Mouse (Mus musculus): ENCODE data around the gene Agtrap.

The Agtrap gene

GRCm38 (mm10) chr4:148087907-148088527 lies at the start of gene Agtrap:
TSS of gene Agtrap (minus strand) at chr4:148088031.
- DNase-seq (ENCODE audit: low read depth, low spot score) = peak; percentile 88

DNA sequence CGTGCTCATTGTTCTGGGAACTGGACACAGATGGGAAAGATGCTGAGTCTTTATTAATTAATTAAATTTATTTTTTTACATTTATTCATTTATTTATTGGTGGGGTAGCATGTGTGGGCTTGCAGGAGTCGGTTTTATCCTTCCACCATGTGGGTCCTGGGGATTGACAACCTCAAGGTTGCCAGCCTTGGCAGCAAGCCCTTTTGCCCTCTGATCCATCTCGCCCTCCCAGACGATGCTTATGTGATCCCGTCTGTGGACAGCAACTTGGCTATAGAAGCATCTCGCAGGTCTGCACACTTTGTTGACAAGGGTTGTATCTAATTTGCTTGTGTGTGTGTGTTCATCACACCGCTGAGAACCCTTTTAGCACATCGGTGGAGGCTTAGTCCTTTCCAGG lies 49.7 kb upstream of the Agtrap start:
- no peak for DNase-seq (ENCODE audit: low read depth, low spot score)

DNA sequence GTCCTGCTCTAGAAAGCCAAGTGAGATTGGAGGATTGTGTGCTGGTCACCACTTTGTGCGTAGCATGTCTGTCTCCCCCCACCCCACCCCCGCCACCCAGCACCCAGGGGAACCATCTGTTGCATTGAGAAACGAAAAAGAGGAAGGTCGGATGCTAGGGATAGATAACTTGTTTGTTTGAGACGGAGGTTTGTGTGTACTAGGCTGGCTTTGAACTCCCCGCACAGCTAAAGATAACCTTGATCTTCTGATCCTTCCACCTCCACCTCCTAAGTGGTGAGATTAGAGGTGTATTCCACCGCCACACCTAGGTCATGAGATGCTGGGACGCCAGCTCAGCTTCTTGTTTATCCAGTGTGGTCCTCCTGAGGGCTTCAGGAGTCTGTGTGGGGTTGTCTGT lies 47.2 kb upstream of the Agtrap start:
- DNase-seq (ENCODE audit: low read depth, low spot score) = no peak

DNA sequence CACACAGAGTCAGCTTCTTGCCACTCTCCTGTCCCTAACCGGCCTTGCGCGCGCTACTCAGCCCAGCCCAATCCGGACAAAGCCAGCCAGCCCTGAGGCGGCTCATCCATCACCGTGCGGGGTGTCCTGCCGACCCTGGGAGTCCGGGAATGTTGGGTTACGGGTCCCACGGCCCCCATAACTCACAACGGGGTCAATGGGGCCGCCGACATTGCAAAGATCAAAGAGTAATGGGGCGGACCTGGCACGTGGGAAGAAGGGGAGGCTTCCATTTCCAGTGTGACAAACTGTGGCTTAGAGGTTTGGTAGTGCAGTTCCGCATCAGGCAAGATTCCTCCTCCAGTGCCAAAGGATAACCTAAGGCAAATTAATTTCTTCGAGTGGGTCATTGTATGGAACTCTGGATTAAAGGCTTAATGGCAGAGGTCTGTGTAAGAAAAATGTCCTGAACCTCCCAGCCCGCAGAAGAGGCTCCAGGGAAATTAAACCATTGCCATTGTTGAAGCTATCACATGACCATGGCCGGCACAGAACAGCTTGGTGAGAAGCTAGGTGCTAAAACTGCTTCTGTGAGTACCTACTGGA lies 43.8 kb upstream of the Agtrap start:
- DNase-seq (ENCODE audit: low read depth, low spot score) = no peak

DNA sequence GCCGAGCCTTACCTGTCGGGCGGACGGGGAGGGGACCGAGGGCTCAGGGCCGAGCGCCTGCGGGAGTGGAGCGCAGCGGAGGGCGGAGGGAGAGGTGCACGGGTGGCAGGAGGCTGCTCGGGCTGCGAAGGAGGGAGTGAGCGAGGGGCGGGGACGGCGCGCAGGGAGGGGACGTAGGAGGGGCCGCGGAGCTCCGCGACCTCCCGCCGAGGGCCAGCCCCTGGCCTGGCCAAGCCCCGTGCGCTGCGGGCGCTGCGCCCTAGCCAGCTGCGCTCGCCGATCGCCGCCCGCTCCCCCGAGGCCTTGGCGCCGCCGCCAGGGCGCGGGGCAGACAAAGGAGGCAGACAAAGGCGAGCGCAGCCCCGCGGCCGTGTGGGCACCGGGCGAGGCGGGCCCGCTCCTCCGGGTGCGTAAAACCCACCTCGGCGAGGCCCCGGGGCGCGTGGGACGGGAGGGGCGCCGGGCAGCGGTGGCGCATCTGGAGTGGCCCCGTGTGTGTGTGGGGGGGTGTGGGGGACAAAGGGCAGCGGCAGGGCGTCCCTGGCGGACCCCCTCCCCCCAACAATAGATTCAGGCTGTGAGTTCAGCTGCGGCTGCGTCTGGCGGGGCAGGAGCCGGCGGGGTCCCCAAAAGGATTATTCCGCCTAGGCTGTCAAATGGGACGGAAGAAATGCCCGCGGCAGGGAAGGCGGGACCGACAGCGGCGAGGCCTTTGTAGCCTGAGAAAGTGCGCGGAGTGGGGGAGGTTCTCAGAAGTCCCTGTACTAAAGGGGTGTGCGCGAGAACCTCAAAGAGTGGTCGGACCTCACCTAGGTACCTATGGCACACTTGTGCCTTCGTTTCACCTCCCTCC lies 43.0 kb upstream of the Agtrap start, which contains the start of gene Draxin:
Gene Draxin, minus strand, starts transcription at position 138 of the 853 bp plus-strand sequence.
- no peak for DNase-seq (ENCODE audit: low read depth, low spot score)

DNA sequence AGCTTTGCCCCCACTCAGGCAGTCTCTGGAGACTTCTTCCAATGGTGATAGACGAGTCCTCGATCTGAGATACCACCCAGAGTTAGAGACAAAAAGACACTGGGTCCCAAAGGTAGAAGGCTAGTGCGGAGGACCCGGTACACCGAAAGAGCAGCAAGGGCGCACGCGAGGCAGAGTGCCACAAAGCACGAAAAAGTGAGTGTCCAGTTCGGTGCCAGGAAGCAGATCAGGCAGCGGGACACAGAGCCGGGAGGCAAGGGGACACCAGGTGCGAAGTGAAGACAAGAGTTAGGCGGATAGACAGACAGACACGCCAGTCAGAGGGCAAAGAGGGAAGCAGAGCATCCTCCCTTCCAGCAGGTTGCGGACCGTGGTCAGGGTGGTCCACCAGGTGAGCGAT lies 42.3 kb upstream of the Agtrap start, which contains the start of gene Mad2l2:
Gene Mad2l2, plus strand, starts transcription at position 252 of the 400 bp plus-strand sequence.
- no peak for DNase-seq (ENCODE audit: low read depth, low spot score)

DNA sequence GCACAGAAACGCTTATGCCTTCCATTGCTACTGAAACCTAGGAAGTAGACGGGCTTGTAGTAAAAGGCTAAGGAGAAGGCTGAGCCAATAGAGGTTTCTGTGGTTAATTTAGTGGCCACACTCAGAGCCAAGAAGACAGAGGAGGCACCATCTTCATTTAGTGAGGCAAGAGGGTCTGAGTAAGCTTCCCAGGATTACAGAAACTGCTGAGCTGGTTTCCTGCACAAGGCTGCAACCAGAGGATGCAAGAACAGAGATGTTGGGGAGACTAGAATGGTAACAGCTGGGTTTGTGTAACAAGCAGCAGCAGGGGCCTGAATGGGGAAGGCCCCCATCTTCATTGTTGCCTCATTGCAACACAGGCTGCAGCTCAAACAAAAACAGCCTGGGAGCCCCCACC lies 40.8 kb upstream of the Agtrap start:
- no peak for DNase-seq (ENCODE audit: low read depth, low spot score)

DNA sequence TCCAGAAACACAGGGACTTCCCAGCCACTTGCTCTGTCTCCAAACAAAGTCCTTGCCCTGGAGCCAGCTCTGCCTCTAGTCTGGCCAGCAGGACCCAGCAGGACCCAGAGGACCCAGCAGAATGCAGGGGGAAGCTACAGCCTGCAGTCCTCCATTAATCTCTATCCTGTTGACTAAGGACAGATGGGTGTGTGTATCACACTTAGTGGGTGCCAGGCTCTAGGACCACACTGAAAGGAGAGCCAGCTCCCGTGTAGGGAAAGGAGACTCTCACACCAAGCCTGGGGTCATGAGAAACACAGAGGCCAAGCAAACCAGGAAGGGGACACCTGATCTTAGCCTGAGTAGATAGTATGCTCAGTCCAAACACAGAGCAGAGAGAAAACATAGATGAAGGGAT lies 40.4 kb upstream of the Agtrap start:
- DNase-seq (ENCODE audit: low read depth, low spot score) = no peak

DNA sequence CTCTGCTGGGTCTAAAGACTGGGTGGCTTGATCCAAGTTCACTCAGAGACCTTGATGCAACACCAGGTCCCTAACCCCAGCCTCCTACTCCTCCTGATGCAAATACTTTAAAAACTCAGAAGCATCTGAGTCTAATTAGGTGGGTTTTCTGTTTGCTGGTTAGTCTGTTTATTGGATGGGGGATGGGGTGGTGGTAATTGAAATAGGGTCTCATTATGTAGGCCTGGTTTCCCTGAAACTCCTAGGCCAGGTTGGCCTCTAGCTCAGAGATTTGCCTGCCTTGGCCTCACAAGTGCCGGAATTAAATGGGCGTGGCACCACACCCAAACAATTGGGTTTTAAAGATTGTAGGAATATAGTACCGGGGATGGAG lies 34.8 kb upstream of the Agtrap start:
- no peak for DNase-seq (ENCODE audit: low read depth, low spot score)

DNA sequence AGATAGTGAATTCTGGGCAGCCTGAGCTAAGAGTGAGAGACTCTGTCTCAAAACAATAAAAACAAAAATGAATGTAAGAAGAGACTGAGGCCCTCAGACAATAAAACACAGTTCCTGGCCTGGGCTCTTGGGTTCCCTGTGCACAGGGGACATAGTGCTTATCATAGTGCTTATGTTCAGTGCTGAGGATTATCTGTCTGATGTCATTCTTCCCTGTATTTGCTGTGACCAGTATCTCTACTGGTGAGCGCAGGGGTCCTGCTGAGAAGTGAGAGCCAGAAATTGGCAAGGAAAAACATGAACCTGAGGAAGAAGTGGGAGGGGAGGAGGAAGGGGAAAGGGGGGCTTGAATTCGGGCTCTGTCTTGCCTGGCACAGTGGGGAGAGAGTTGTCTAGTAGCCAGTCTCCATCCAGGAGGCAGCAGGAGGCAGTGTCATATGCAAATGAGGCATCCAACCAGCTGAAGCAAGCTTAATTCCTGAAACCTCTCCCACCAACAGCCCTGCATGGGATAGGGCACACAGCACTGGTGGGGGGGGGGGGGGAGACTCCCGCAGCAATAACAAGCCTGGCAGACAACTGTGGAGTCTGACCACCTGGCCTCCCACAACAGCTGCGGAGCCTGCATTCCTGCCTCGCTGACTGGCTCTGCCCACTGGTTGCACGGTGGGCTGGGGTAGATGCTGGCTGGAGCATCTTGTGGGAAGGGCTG lies 34.3 kb upstream of the Agtrap start:
- DNase-seq (ENCODE audit: low read depth, low spot score) = no peak

- no peak for DNase-seq (ENCODE audit: low read depth, low spot score)
Measured at GRCm38 (mm10) chr4:148121362-148121761, 33.5 kb upstream of the Agtrap start.

DNA sequence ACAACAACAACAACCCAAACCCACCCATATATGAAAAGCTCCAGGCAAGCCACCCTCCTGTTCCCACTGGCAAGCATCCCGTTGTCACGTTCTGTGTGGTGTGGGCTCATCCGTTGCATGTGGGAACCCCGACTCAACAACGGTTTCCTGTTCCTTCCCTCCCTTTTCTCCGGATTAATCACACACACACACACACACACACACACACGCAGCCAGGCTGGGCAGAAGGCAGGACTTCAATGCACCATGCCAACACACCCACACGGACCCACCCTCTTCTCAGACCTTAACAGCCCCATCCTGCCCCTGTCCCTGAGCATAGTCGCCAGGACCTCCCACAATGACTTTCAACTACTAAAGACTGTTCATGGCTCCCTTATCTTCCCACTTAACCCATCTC lies 32.7 kb upstream of the Agtrap start:
- no peak for DNase-seq (ENCODE audit: low read depth, low spot score)

DNA sequence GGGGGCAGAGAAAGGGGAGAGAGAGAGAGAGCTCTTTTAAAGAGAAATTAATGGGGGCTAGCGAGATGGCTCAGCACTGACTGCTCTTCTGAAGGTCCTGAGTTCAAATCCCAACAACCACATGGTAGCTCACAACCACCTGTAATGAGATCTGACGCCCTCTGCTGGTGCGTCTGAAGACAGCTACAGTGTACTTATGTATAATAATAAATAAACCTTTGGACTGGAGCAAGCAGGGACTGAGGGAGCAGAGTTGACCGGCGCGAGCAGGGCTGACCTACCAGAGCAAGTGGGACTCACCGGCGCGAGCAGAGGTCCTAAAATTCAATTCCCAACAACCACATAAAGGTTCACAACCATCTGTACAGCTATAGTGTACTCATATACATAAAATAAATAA lies 31.7 kb upstream of the Agtrap start:
- peak; percentile 41 for DNase-seq (ENCODE audit: low read depth, low spot score)

DNA sequence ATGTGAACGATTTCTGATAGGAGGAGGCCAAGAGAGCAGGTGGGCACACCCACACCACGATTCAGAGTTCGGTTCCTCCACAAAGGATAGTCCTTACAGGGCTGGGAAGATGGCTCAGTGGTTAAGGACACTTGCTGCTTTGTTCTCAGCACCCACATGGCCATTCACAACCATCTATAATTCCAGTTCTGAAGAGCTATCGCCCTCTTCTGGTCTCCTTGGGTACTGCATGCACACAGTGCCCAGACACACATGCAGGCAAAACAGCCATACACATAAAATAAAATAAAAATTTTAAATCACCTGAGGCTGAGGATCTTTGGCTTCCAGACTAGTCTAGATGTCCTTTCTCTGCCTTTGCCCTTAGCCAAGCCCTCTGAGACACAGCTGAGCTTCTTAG lies 29.6 kb upstream of the Agtrap start:
- peak; percentile 33 for DNase-seq (ENCODE audit: low read depth, low spot score)

DNA sequence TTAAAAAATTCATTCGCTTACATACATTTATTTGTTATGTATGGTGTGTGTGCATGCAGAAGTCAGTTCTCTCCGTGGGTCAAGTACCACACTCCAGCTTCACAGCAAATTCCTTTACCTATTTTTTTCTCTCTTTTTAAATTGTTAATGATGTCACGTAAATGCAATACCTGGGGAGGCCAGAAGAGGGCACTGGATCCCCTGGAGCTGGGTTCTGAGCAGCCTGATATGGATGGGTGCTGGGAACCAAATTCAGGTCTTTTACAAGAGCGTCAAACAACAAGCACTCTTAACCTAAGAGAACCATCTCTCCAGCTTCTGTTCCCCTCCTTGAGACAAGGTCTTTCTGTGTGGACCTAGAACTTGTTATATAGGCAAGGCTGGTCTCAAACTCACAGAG lies 28.8 kb upstream of the Agtrap start:
- DNase-seq (ENCODE audit: low read depth, low spot score) = peak; percentile 56

DNA sequence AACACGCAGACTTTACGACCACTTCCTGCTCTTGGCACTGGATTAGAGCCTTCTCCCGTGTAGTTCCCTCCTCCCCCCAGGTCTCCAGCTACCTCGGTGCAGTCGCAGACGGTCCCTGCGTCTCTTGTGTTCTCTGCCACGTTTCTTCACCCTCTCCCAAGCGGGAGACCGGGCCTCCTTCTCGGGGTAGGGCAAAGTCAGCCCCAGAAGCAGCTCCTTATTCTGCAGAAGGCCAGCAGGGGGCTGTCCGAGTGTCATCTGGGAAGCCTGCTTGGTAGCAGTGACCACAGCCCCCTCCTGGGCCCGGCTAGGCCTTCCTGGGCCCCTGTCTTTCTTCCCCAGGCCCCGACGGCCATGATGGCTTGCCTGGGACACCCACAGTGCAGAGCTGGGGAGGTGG lies 27.6 kb upstream of the Agtrap start:
- DNase-seq (ENCODE audit: low read depth, low spot score) = peak; percentile 47

DNA sequence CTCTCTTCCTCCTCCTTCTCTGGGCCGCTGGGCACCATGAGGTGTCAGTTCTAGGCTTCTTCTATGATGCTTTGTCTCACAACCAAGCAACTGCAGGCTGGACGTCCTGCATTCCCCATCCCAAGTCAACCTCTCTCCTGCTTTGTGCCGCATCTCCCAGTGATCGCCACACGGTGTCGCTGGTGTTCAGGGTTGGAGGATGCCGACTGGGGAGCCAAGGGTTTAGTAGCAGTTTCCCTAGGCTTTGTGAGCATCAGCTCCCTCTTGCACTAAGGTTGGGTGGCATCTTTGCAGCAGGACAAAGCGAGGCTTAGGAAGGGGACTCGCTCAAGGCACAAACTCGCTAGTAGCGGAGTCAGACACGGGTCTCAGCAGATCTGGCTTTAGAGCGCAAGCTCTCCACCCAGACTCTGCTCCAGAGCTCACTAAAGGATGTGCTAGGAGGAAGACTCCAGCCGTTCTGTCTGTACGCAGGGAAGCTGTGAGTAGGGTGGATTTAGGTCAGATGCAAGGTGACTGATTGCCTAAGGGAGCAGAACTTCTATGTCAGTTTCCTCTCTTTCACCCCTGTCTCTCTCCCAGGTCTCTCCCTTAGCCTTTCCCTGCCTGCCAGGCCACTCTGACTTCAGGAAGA lies 27.0 kb upstream of the Agtrap start:
- peak; percentile 74 for DNase-seq (ENCODE audit: low read depth, low spot score)

DNA sequence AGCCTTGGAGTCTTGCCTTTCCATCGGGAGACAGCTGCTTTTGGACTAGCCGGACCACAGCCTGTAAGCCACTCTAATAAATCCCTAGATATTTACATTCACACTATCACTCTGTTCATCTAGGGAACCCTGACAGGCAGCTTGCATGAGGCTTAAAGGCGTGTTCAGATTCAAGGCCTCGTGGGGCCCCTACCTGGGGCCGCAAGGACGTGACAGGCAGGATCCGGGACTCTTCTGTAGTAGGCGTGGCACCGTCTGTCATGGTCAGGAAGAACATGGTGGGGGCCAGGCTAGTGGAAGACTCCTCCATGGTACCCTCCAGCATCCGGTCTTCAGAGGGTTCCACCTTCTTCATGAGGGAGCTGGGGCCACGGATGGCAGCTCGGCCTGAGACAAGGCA lies 24.7 kb upstream of the Agtrap start:
- DNase-seq (ENCODE audit: low read depth, low spot score) = no peak

- no peak for DNase-seq (ENCODE audit: low read depth, low spot score)
Measured at GRCm38 (mm10) chr4:148109215-148109614, 21.4 kb upstream of the Agtrap start.

- DNase-seq (ENCODE audit: low read depth, low spot score) = no peak
Measured at GRCm38 (mm10) chr4:148108565-148109100, 20.8 kb upstream of the Agtrap start.

DNA sequence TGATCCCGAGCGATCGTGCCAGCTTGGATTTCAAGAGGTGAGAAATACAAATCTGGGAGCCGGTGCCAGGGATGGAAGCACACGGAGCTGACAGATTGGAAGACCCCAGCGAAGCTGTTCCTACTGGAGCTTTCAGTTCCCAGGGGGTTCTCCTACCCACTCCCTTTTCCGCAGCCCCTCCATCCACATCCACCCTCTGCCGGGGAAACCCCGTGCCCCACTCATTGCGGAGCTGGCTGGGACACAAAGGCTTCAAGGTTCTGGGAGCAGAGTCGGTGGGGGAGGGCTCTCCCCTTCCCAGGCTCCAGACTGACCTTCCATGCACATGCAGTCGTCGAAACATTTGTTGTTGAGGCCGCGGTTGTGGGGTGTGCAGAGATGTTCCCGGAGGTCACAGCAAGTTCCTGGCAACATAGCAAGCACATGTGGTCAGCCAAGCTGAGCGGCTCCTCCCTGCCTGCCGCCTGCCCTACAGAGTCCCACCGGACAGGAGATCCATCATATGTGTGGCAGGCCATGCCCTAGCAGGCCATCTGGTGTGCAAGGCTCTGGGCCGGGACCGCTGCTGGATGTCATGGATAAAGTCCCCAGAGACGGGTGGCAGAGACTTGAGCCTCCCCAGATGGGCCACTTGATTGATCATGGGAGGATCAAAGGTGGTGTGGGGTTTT lies 19.9 kb upstream of the Agtrap start:
- no peak for DNase-seq (ENCODE audit: low read depth, low spot score)

Measured in A20 (cell line).